In genomic region chr2:148442172-148442571, GRCm38 (mm10) we compare ENCODE assay signal across 8 mouse cellular contexts. TPM values are rescaled to one million over a fixed set of nuclear protein-coding genes. Genes with fewer than 3 reads are reported as not detected.
DNase-seq lines count a peak whose midpoint lies in the region; ATAC-seq and TF ChIP-seq lines count a peak whose summit lies in the region.

No protein-coding gene starts in this region.

- TF ChIP-seq POLR2A in lung, adult 2 months (IDR thresholded peaks at IDR 0.05; ENCODE audit: borderline replicate concordance, extremely low read depth, low read depth, low read length): no peak

- 0 out of 2 replicates have a peak, but pooled peaks cover 2% of the 10 kb centered on the region for H3K4me1 ChIP-seq in lung, adult 2 months (ENCODE audit: control insufficient read depth, insufficient read depth, low read length)
- H3K4me1 ChIP-seq in heart, embryonic 13.5 days: peaks cover 21% of the 10 kb centered on the region
- no peaks in the 10 kb centered on the region for H3K4me1 ChIP-seq in neural tube, embryonic 12.5 days

- H3K27me3 ChIP-seq in heart, embryonic 13.5 days (replicated peaks): no peaks in the 10 kb centered on the region
- H3K27me3 ChIP-seq in neural tube, embryonic 12.5 days (replicated peaks): no peaks in the 10 kb centered on the region

- H3K36me3 ChIP-seq in heart, embryonic 13.5 days: no peaks in the 10 kb centered on the region
- no peaks in the 10 kb centered on the region for H3K36me3 ChIP-seq in neural tube, embryonic 12.5 days

- no peaks in the 10 kb centered on the region for H3K9me3 ChIP-seq in heart, embryonic 13.5 days
- H3K9me3 ChIP-seq in neural tube, embryonic 12.5 days: no peaks in the 10 kb centered on the region

- peak overlapping the region; percentile 91 for H3K27ac ChIP-seq in heart, embryonic 13.5 days (replicated peaks)
- no peak overlapping the region for H3K27ac ChIP-seq in neural tube, embryonic 12.5 days

- no peak for DNase-seq in lung, adult 2 months
- DNase-seq in lung, postnatal 14 days: no peak
- peak; percentile 35 for DNase-seq in kidney, postnatal 10 days
- DNase-seq in frontal cortex, adult 2 months (ENCODE audit: extremely low spot score in 1 of 2, low spot score in 1 of 2): no peak
- no peak for DNase-seq in frontal cortex, postnatal 10 days (ENCODE audit: low spot score in 2 of 2)
- DNase-seq in layer of hippocampus, adult 9-10 months (ENCODE audit: low spot score): no peak

- no peak for TF ChIP-seq CTCF in lung, adult 2 months (IDR thresholded peaks at IDR 0.05; ENCODE audit: insufficient read depth, low read length)

- peak overlapping the region; percentile 81 for H3K4me3 ChIP-seq in lung, adult 2 months (replicated peaks; ENCODE audit: extremely low read depth, low read depth, low read length)
- peak overlapping the region; percentile 52 for H3K4me3 ChIP-seq in heart, embryonic 13.5 days
- 0 out of 2 replicates have a peak overlapping the region, but pooled peaks have one; percentile 1 for H3K4me3 ChIP-seq in neural tube, embryonic 12.5 days

- H3K9ac ChIP-seq in heart, embryonic 13.5 days: peak overlapping the region; percentile 81
- H3K9ac ChIP-seq in neural tube, embryonic 12.5 days: no peak overlapping the region

- 37% methylated on average over 4 of the region's 4 CpGs for WGBS in lung, adult 2 months
- WGBS in heart, embryonic 13.5 days: 63% methylated on average over 4 of the region's 4 CpGs
- WGBS in neural tube, embryonic 12.5 days: 75% methylated on average over 4 of the region's 4 CpGs

- no peak for ATAC-seq in heart, embryonic 13.5 days (ENCODE audit: extremely low read depth, insufficient number of reproducible peaks, low FRiP score, low TSS enrichment)
- no peak for ATAC-seq in neural tube, embryonic 12.5 days (ENCODE audit: low FRiP score, low read depth)

- peak overlapping the region; percentile 61 for H3K4me2 ChIP-seq in heart, embryonic 13.5 days
- no peak overlapping the region for H3K4me2 ChIP-seq in neural tube, embryonic 12.5 days (replicated peaks)

RNA-seq across cellular contexts. Expression of gene Cd93, which starts 1.2 kb away (rescaled TPM):
- 81.8 and 82.1 TPM in 2 replicates for polyA plus RNA-seq in lung, adult 2 months (2012; rRNA removed)
- 24.4 and 25.3 TPM in 2 replicates for polyA plus RNA-seq in heart, embryonic 13.5 days (2015; fragmentation: Nextera tagmentation; extraction: Ambion mirVana)
- 7.3 and 8.0 TPM in 2 replicates for polyA plus RNA-seq in neural tube, embryonic 12.5 days (2016; fragmentation: Nextera tagmentation; extraction: Ambion mirVana)
- 4.1 and 4.4 TPM in 2 replicates for polyA plus RNA-seq in frontal cortex, adult 2 months (2012; rRNA removed)

RNA-seq across cellular contexts. Expression of gene Thbd, which starts 34.2 kb away (rescaled TPM):
- polyA plus RNA-seq in lung, adult 2 months (2012; rRNA removed): 550 and 598 TPM in 2 replicates
- 13.3 and 16.6 TPM in 2 replicates for polyA plus RNA-seq in heart, embryonic 13.5 days (2015; fragmentation: Nextera tagmentation; extraction: Ambion mirVana)
- 8.0 and 9.0 TPM in 2 replicates for polyA plus RNA-seq in neural tube, embryonic 12.5 days (2016; fragmentation: Nextera tagmentation; extraction: Ambion mirVana)
- 10.3 and 11.2 TPM in 2 replicates for polyA plus RNA-seq in frontal cortex, adult 2 months (2012; rRNA removed)

RNA-seq across cellular contexts. Expression of gene Sstr4, which starts 47.0 kb away (rescaled TPM):
- 8.3 and 10.8 TPM in 2 replicates for polyA plus RNA-seq in lung, adult 2 months (2012; rRNA removed)
- 0.94 and 1.3 TPM in 2 replicates for polyA plus RNA-seq in heart, embryonic 13.5 days (2015; fragmentation: Nextera tagmentation; extraction: Ambion mirVana)
- 0.64 and 1.0 TPM in 2 replicates for polyA plus RNA-seq in neural tube, embryonic 12.5 days (2016; fragmentation: Nextera tagmentation; extraction: Ambion mirVana)
- polyA plus RNA-seq in frontal cortex, adult 2 months (2012; rRNA removed): 15.1 and 19.0 TPM in 2 replicates

Comparison
In these comparisons a context has a peak if more than half of its experiments do, and no peak if none do; other contexts are left out.
1. H3K4me3 ChIP-seq: peak in every context shown above with its lines; median percentile 81 in lung, adult 2 months; 52 in heart, embryonic 13.5 days; 1 in neural tube, embryonic 12.5 days.
2. RNA of gene Thbd, which starts 34.2 kb away (polyA plus RNA-seq): 550 to 598 TPM in lung, adult 2 months; 13.3 to 16.6 TPM in heart, embryonic 13.5 days, 10.3 to 11.2 TPM in frontal cortex, adult 2 months and 8.0 to 9.0 TPM in neural tube, embryonic 12.5 days; every median in the first group is over 10 times any median in the second.